Mouse (Mus musculus): Measurements from ENCODE around the gene Shank2.

The Shank2 gene

GRCm38 (mm10) chr7:144229421-144229820 lies 227.7 kb downstream of the Shank2 start:
- DNase-seq (ENCODE audit: low spot score): no peak

GRCm38 (mm10) chr7:144232132-144232706 lies 230.5 kb downstream of the Shank2 start:
- DNase-seq (ENCODE audit: low spot score): no peak

- no peak for DNase-seq (ENCODE audit: low spot score)
Measured at GRCm38 (mm10) chr7:144233479-144233878, 231.8 kb downstream of the Shank2 start.

DNA sequence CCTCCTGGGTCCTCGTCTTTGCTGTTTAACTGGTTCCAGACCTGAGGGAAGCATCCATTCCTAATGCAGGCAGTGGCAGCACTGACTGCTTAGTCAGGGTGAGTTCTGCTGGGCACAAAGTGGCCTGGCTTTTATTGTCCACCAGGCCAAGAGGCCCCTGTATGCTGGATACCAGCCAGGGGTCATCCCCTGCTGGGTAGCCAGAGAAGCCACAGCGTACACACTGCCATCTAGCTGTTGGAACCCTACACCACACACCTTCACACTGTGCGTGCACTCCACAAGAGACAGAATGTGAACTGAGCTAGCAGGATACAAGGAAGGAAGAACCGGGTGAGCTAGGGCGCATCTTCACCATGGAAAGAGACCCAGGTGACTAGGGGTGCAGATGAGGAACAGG lies 233.1 kb downstream of the Shank2 start:
- DNase-seq (ENCODE audit: low spot score): no peak

- DNase-seq (ENCODE audit: low spot score): no peak
Measured at GRCm38 (mm10) chr7:144235523-144235922, 233.8 kb downstream of the Shank2 start.

DNA sequence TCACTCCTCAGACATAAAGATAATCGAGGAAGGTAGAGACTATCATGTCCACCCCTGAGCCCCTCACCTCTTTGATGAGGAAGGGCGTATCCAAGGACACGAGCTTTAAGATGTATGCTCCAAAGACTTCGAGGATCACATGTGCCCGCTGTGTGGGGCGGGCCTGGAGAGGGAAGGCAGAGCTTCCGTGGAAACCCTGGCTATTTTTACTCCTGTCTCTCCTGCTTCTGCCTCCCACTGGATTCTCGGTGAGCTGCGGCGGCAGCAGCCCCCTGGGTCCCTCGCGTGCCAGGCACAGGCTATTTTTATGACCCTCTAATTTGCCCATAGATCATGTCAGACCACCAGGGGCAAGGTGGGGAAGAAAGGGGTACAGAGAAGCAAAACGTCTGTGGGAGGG lies 235.1 kb downstream of the Shank2 start:
- no peak for DNase-seq (ENCODE audit: low spot score)

DNA sequence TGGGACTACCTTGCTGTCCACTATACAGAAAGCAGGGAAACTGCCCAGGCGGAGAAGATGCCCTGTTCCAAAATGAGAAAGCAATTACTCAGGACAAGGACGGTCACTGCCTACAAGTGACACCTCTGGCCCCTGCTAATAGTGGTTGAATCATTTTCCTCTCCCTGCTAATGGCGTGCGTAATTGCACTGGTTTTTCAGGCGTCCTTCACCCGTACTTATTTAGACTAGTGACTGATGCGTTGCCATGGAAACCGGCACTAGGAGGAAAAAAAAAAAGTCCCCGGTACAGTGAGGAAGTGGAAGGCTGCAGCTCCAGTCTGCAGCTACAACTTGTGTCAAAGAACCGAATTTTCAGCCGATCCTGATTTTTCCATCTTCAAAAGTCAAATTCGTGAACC lies 236.7 kb downstream of the Shank2 start:
- no peak for DNase-seq (ENCODE audit: low spot score)

GRCm38 (mm10) chr7:144238992-144239391 lies 237.3 kb downstream of the Shank2 start:
- DNase-seq (ENCODE audit: low spot score): no peak

DNA sequence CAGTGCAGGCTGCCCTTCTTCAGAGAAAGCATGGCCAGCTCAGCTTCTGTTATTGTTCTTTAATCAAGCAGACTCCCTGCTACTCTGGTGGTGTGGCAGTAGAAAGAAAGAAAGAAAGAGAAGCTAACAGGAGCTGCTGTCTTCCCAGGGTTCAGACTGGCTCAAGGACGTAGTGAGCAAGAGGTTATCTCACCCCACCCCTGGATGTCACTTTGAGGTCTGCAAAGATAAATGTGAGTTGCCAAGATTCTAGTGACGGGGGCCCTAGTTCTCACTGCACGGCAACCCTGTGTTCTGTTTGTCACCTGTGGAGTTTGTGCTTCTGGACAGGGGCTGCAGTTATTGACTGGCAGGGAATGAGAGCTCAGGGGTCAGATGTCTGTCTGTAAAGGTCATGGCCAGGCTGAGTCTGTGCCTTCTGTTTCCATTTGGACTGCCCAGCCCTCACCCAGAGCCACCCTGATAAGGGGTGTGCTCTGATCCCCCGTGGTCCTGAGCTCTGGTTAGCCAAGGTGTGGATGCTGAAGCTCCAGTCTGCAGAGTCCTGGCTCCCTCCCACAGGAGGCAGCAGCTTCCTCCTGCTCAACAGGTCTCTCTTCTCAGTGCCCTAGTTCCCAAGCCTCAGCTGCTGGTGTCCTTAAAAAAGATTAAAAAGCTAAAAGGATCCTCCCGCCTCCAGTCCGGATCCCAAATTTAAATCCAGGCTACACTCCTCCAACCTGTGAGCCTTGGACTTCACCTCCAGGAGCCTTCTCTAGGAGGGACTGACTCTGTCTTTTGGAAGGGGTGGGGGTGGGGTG lies 238.0 kb downstream of the Shank2 start:
- DNase-seq (ENCODE audit: low spot score): no peak

- no peak for DNase-seq (ENCODE audit: low spot score)
Measured at GRCm38 (mm10) chr7:144240736-144241343, 239.1 kb downstream of the Shank2 start.

GRCm38 (mm10) chr7:144244203-144244602 lies 242.5 kb downstream of the Shank2 start:
- DNase-seq (ENCODE audit: low spot score): no peak

DNA sequence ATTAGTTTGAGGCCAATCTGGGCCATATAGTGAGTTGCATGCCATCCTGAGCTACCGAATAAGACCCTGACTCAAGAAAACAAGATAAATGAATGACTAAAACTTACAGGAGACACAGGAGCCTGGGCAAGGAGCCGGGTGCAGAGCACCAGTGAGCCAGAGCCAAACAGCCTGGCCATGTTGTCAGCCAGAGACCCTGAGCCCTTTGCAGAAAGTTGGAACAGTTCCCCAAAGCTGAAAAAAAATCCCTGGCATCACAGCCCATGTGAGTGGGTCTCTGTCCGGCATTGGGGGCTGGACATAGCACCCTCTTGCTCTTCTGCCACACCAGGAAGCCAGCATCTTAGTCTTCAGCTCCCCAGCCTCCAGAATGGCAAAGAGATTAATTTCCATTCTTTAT lies 244.5 kb downstream of the Shank2 start:
- no peak for DNase-seq (ENCODE audit: low spot score)

DNA sequence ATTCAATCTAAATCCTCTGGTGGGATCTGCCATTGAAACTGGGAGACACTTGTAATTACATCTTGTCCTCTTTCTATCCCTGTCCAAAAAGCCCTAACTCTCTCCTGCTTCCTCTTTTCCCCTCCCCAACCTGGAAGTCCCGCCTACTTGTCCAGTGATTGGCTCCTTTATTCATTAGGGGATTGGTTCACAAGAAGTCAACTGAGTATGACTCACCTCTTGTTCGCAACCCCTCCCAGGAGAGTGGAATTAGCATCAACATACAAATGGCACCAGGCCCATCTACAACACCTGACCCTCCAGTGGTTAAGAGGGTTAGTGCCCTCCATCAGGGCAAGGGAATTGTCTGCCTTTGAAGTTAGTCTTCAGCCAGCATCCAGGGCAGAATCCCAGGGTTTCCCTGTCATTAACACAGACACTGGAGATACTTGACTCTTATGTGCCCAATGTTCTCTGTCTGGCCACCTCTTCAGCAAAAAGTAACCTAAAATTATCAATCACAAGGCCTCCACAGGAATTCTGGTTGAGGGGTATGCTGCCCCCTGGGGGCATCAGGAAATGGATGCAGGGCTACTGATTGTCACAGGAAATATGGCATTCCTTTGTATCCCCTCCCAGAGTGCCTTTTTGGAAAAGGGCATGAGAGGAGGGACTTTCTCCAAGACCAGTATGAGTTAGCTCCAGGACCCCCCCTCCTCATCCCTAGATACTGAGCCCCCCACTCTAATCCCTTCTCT lies 247.1 kb downstream of the Shank2 start:
- no peak for DNase-seq (ENCODE audit: low spot score)

DNA sequence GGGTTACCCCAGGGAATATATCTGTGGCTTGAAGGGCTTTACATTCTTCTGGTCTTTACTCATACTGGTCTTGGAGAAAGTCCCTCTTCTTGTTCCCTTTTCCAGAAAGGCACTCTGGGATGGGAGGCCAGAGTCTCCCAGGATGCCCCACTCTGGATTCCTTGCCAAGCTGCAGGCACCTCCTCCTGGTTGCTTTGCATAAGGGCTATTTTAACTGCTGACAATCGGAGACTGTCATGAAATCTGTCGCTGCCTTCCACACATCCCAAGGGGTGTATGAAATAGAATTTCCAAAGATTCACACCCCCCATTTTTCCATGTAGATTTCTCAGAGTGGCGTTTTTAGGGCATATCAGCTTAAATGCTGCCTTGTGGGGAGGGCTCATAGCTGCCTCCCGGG lies 249.1 kb downstream of the Shank2 start:
- DNase-seq (ENCODE audit: low spot score): no peak

DNA sequence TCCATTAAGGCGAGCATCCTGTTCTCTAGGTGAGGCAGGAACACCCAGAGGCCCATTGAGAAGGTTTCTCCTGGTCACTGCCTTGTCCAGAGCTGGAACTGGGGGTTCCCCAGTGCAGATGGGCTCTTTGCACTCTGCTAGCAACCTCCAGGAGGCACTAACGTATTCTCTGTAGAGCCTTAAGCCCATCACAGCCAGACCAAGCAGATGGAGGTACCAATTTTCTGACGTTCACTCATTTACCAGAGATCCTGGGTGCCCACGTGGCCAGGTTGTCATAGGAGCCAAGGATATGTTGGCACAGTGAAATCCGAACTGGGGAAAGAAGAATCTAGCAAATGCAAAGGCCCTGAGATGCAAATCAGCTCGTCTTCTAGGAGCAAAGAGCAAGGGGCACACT lies 249.5 kb downstream of the Shank2 start:
- no peak for DNase-seq (ENCODE audit: low spot score)

GRCm38 (mm10) chr7:144254674-144255246 lies 253.0 kb downstream of the Shank2 start:
- no peak for DNase-seq (ENCODE audit: low spot score)

GRCm38 (mm10) chr7:144257821-144258220 lies 256.1 kb downstream of the Shank2 start:
- no peak for DNase-seq (ENCODE audit: low spot score)

DNA sequence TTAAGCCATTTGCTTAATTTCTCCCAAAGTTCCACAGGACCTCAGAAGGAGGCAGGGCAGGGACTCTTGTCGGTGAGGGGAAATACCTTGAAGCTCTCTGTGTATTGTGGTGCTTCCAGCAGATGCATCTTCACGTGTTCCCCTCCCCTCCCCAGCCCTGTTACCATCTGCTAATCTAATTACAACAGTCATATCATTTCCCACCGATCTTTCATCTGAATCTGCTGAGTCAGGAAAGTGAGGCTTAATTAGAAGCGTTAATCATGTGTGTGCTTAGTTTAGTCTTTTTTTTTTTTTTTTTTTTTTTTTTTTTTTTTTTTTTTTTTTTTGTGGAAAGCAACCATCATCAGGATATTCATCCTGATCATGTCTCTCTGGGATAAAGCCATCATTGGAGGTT lies 256.6 kb downstream of the Shank2 start:
- no peak for DNase-seq (ENCODE audit: low spot score)

- DNase-seq (ENCODE audit: low spot score): no peak
Measured at GRCm38 (mm10) chr7:144262666-144263065, 260.9 kb downstream of the Shank2 start.

- DNase-seq (ENCODE audit: low spot score): no peak
Measured at GRCm38 (mm10) chr7:144266745-144267144, 265.0 kb downstream of the Shank2 start.

GRCm38 (mm10) chr7:144268329-144268728 lies 266.6 kb downstream of the Shank2 start:
- DNase-seq (ENCODE audit: low spot score): no peak

DNA sequence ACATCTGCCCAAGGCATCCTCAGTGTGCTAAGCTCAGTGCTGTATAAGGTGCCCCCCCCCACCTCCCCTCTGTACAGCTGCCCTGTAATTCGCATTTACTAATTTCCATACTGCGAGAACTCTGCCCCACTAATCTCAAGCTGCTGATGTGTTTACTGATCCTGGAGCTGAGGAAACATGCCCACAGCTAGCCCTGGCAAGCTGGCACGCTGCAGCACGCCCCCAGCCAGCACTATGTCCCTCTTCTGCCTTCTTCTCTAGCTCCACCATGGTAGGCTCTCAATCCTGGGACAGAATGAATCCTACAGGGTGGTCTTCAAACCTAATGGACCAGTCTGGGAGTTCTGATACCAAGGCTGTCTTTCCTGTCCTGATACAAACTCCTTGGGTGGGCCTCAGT lies 267.1 kb downstream of the Shank2 start:
- DNase-seq (ENCODE audit: low spot score): peak; percentile 15
